Mouse (Mus musculus) MEL (cell line): ENCODE results near the gene Sh3rf1. TPM values are rescaled to one million over a fixed set of nuclear protein-coding genes. Genes with fewer than 3 reads are reported as not detected.

Source experiments
- DNase-seq: peaks from one replicate; pipeline ENCODE4 v3.0.0; 2011; ENCODE audit warnings: low read depth, low spot score
- H3K27ac ChIP-seq: 2 replicates; pipeline ENCODE4 v1.5.1; 2012; ENCODE audit warnings: low read depth, mild to moderate bottlenecking, control low read depth, low read length, moderate library complexity; ENCODE audit not compliant: control insufficient read depth
- H3K27me3 ChIP-seq, 2 experiments: fragments of 150-350 bp in 1 of 2; sonication (generic) in 1 of 2; 2 replicates each; pipeline ENCODE4 v1.6.1; 2012; ENCODE audit warnings: low read length in 2 of 2, mild to moderate bottlenecking in 2 of 2, improper control_type of control experiment in 1 of 2, moderate library complexity in 1 of 2; ENCODE audit not compliant: insufficient read depth in 2 of 2, control insufficient read depth in 1 of 2
- H3K36me3 ChIP-seq, 2 experiments: 2 replicates each; pipeline ENCODE4 v1.6.1; 2012 to 2014; ENCODE audit warnings: low read length in 2 of 2, improper control_type of control experiment in 1 of 2, inconsistent platforms in 1 of 2, mild to moderate bottlenecking in 1 of 2; ENCODE audit not compliant: insufficient read depth in 2 of 2, control insufficient read depth in 1 of 2
- H3K4me1 ChIP-seq, 2 experiments: fragments of 150-350 bp in 1 of 2; sonication (generic) in 1 of 2; 2 replicates each; pipeline ENCODE4 v1.6.1; 2012; ENCODE audit warnings: low read length in 2 of 2, improper control_type of control experiment in 1 of 2, mild to moderate bottlenecking in 1 of 2; ENCODE audit not compliant: insufficient read depth in 2 of 2, control insufficient read depth in 1 of 2
- H3K4me3 ChIP-seq, 2 experiments: fragments of 150-350 bp in 1 of 2; sonication (generic) in 1 of 2; 2 replicates each; pipeline ENCODE4 v1.5.1; 2012; ENCODE audit warnings: low read depth in 2 of 2, low read length in 2 of 2, mild to moderate bottlenecking in 2 of 2, moderate library complexity in 2 of 2, control low read depth in 1 of 2, improper control_type of control experiment in 1 of 2; ENCODE audit not compliant: control insufficient read depth in 1 of 2, insufficient read depth in 1 of 2
- H3K79me2 ChIP-seq: 2 replicates; pipeline ENCODE4 v1.6.1; 2012; ENCODE audit warnings: mild to moderate bottlenecking, low read length, moderate library complexity; ENCODE audit not compliant: control insufficient read depth, poor library complexity, insufficient read depth
- H3K9ac ChIP-seq: 2 replicates; pipeline ENCODE4 v1.6.1; 2012; ENCODE audit warnings: low read depth, mild to moderate bottlenecking, control low read depth, low read length, moderate library complexity; ENCODE audit not compliant: control insufficient read depth, poor library complexity, severe bottlenecking
- H3K9me3 ChIP-seq: fragments of 150-350 bp; sonication (generic); replicated peaks from 2 replicates; pipeline ENCODE4 v1.6.1; 2012; ENCODE audit warnings: mild to moderate bottlenecking, low read length, improper control_type of control experiment, moderate library complexity; ENCODE audit not compliant: insufficient read depth
- BHLHE40 ChIP-seq: IDR thresholded peaks from 2 replicates; pipeline ENCODE4 v1.6.1; 2012; ENCODE audit warnings: low read depth, mild to moderate bottlenecking, inconsistent platforms, low read length, improper control_type of control experiment, borderline replicate concordance
- CHD1 ChIP-seq: IDR thresholded peaks from 2 replicates; pipeline ENCODE4 v1.6.1; 2012; ENCODE audit warnings: low read depth, mild to moderate bottlenecking, inconsistent platforms, low read length, improper control_type of control experiment
- CHD2 ChIP-seq: IDR thresholded peaks from 2 replicates; pipeline ENCODE4 v1.6.1; 2011; ENCODE audit warnings: low read length, improper control_type of control experiment
- E2F4 ChIP-seq: IDR thresholded peaks from 2 replicates; pipeline ENCODE4 v1.6.1; 2011; ENCODE audit warnings: low read depth, low read length, improper control_type of control experiment, borderline replicate concordance
- EP300 ChIP-seq, 2 experiments: IDR thresholded peaks; 2 replicates each; pipeline ENCODE4 v1.6.1; 2011; ENCODE audit warnings: improper control_type of control experiment in 2 of 2, low read length in 2 of 2, low read depth in 1 of 2, mild to moderate bottlenecking in 1 of 2
- ETS1 ChIP-seq: IDR thresholded peaks from 2 replicates; pipeline ENCODE4 v1.6.1; 2012; ENCODE audit warnings: low read depth, mild to moderate bottlenecking, inconsistent platforms, low read length, improper control_type of control experiment, moderate library complexity
- GABPA ChIP-seq: IDR thresholded peaks from 2 replicates; pipeline ENCODE4 v1.6.1; 2012; ENCODE audit warnings: low read depth, mild to moderate bottlenecking, inconsistent platforms, low read length, improper control_type of control experiment, moderate library complexity
- HCFC1 ChIP-seq: IDR thresholded peaks from 2 replicates; pipeline ENCODE4 v1.6.1; 2012; ENCODE audit warnings: low read depth, mild to moderate bottlenecking, inconsistent platforms, low read length, improper control_type of control experiment, moderate library complexity
- JUND ChIP-seq: IDR thresholded peaks from 2 replicates; pipeline ENCODE4 v1.6.1; 2011; ENCODE audit warnings: low read depth, mild to moderate bottlenecking, improper control_type of control experiment, low read length
- MAFK ChIP-seq: IDR thresholded peaks from 2 replicates; pipeline ENCODE4 v1.6.1; 2011; ENCODE audit warnings: low read depth, mild to moderate bottlenecking, low read length, improper control_type of control experiment, borderline replicate concordance
- MAX ChIP-seq: IDR thresholded peaks from 2 replicates; pipeline ENCODE4 v1.6.1; 2011; ENCODE audit warnings: low read length, improper control_type of control experiment
- MAZ ChIP-seq: IDR thresholded peaks from 2 replicates; pipeline ENCODE4 v1.6.1; 2012; ENCODE audit warnings: low read depth, mild to moderate bottlenecking, inconsistent platforms, low read length, improper control_type of control experiment
- MEF2A ChIP-seq: IDR thresholded peaks from 2 replicates; pipeline ENCODE4 v1.6.1; 2014; ENCODE audit warnings: low read depth, mild to moderate bottlenecking, inconsistent platforms, low read length, improper control_type of control experiment; ENCODE audit not compliant: poor library complexity, insufficient replicate concordance, severe bottlenecking; ENCODE audit errors: extremely low read depth
- NELFE ChIP-seq: IDR thresholded peaks from 2 replicates; pipeline ENCODE4 v1.6.1; 2011; ENCODE audit warnings: low read depth, low read length, improper control_type of control experiment
- NRF1 ChIP-seq: IDR thresholded peaks from 2 replicates; pipeline ENCODE4 v1.6.1; 2014; ENCODE audit warnings: low read depth, mild to moderate bottlenecking, inconsistent platforms, low read length, improper control_type of control experiment, moderate library complexity; ENCODE audit not compliant: poor library complexity, insufficient read depth, severe bottlenecking
- POLR2A ChIP-seq, 2 experiments: IDR thresholded peaks; 2 replicates each; pipeline ENCODE4 v1.6.1; 2011 to 2012; ENCODE audit warnings: low read length in 2 of 2, mild to moderate bottlenecking in 2 of 2, control low read depth in 1 of 2, improper control_type of control experiment in 1 of 2, low read depth in 1 of 2, moderate library complexity in 1 of 2; ENCODE audit not compliant: control insufficient read depth in 1 of 2, insufficient read depth in 1 of 2, poor library complexity in 1 of 2
- POLR2AphosphoS5 ChIP-seq: IDR thresholded peaks from 2 replicates; pipeline ENCODE4 v1.6.1; 2012; ENCODE audit warnings: low read depth, borderline replicate concordance, mild to moderate bottlenecking, inconsistent platforms, low read length, moderate library complexity, mixed read lengths
- TBP ChIP-seq: IDR thresholded peaks from 2 replicates; pipeline ENCODE4 v1.8.0; 2011; ENCODE audit warnings: low read depth, low read length, improper control_type of control experiment
- TCF12 ChIP-seq: IDR thresholded peaks from 2 replicates; pipeline ENCODE4 v1.6.1; 2014; ENCODE audit warnings: low read depth, mild to moderate bottlenecking, inconsistent platforms, low read length, improper control_type of control experiment, moderate library complexity
- UBTF ChIP-seq: IDR thresholded peaks from 2 replicates; pipeline ENCODE4 v1.6.1; 2012; ENCODE audit warnings: low read depth, mild to moderate bottlenecking, inconsistent platforms, low read length, improper control_type of control experiment, moderate library complexity, borderline replicate concordance; ENCODE audit not compliant: insufficient read depth
- ZC3H11A ChIP-seq: IDR thresholded peaks from 2 replicates; pipeline ENCODE4 v1.6.1; 2012; ENCODE audit warnings: low read depth, mild to moderate bottlenecking, inconsistent platforms, low read length, improper control_type of control experiment
- ZKSCAN1 ChIP-seq: IDR thresholded peaks from 2 replicates; pipeline ENCODE4 v1.6.1; 2012; ENCODE audit warnings: low read depth, mild to moderate bottlenecking, inconsistent platforms, low read length, improper control_type of control experiment, moderate library complexity
- ZMIZ1 ChIP-seq: IDR thresholded peaks from 2 replicates; pipeline ENCODE4 v1.6.1; 2012; ENCODE audit warnings: low read depth, mild to moderate bottlenecking, inconsistent platforms, low read length, improper control_type of control experiment, moderate library complexity
- polyA plus RNA-seq, 2 experiments: library from polyadenylated mRNA; stranded (reverse) in 1 of 2; unstranded in 1 of 2; fragments of >175 nt in 1 of 2; fragments of >200 nt in 1 of 2; gene quantifications; 2 replicates each; pipeline versions ENCODE4 v1.2.1 to v1.2.4; 2012; ENCODE audit warnings: low replicate concordance in 2 of 2, low read depth in 1 of 2; ENCODE audit not compliant: insufficient read length in 2 of 2, insufficient read depth in 1 of 2, missing spikeins in 1 of 2
- total RNA-seq: library from RNA; depleted of rRNA; stranded (reverse); fragments of 300-350 nt; gene quantifications from 2 replicates; pipeline ENCODE4 v1.2.3, GENCODE M21; 2012

Gene Sh3rf1
- total and polyA plus RNA-seq, 3 experiments, result 1.5 to 5.9 TPM; not detected in 1

GRCm38 (mm10) chr8:61317535-61318136, 94.0 kb downstream of the Sh3rf1 start:
- no peak for DNase-seq
- H3K4me1 ChIP-seq, result no peaks in the 10 kb centered on the region

GRCm38 (mm10) chr8:61321216-61321615, 97.5 kb downstream of the Sh3rf1 start:
- H3K27me3 ChIP-seq, result no peaks in the 10 kb centered on the region
- H3K79me2 ChIP-seq, result no peaks in the 10 kb centered on the region
- H3K27ac ChIP-seq, result no peak overlapping the region
- DNase-seq, result no peak
- H3K36me3 ChIP-seq, result no peaks in the 10 kb centered on the region
- no peak for TF ChIP-seq E2F4
- no peak for TF ChIP-seq MAX
- no peak for TF ChIP-seq GABPA
- TF ChIP-seq HCFC1, result no peak
- TF ChIP-seq CHD2, result no peak
- TF ChIP-seq JUND, result no peak
- no peak for TF ChIP-seq POLR2AphosphoS5
- no peak for TF ChIP-seq TBP
- TF ChIP-seq POLR2A (IDR thresholded peaks at IDR 0.05; ENCODE audit: control insufficient read depth in 1 of 2, insufficient read depth in 1 of 2, low read depth in 1 of 2, low read length in 2 of 2, poor library complexity in 1 of 2), result no peak
- TF ChIP-seq UBTF, result no peak
- TF ChIP-seq MEF2A, result no peak
- TF ChIP-seq, all 39 proteins: peak for 0
- Histone ChIP-seq H3K4me3 (no peak overlapping the region), H3K9me3 (no peaks in the 10 kb centered on the region), H3K4me1 (no peaks in the 10 kb centered on the region), H3K9ac (no peak overlapping the region)

More at GRCm38 (mm10) chr8:61317535-61318136, 94.0 kb downstream of the Sh3rf1 start:
- no peaks in the 10 kb centered on the region for H3K36me3 ChIP-seq
- no peak overlapping the region for H3K4me3 ChIP-seq
- TF ChIP-seq ZMIZ1 (no peak), ZKSCAN1 (no peak), UBTF (no peak), JUND (no peak), MAZ (no peak), ETS1 (no peak)
- no peak overlapping the region for H3K27ac ChIP-seq
- H3K9me3 ChIP-seq, result no peaks in the 10 kb centered on the region
- H3K9ac ChIP-seq, result no peak overlapping the region
- no peaks in the 10 kb centered on the region for H3K79me2 ChIP-seq
- no peaks in the 10 kb centered on the region for H3K27me3 ChIP-seq

GRCm38 (mm10) chr8:61321780-61322179, 98.1 kb downstream of the Sh3rf1 start:
- Histone ChIP-seq H3K27ac (no peak overlapping the region), H3K4me3 (no peak overlapping the region), H3K9me3 (no peaks in the 10 kb centered on the region), H3K36me3 (no peaks in the 10 kb centered on the region; a peak in 1 of 4 replicates), H3K79me2 (no peaks in the 10 kb centered on the region), H3K9ac (no peak overlapping the region), H3K27me3 (no peaks in the 10 kb centered on the region), H3K4me1 (peaks cover 0 to under 1% of the 10 kb centered on the region in 2 experiments; a peak in 1 of 4 replicates)
- DNase-seq, result no peak
- no peak for TF ChIP-seq NELFE
- TF ChIP-seq MAZ, result no peak
- no peak for TF ChIP-seq POLR2AphosphoS5
- no peak for TF ChIP-seq EP300 (IDR thresholded peaks at IDR 0.05; ENCODE audit: low read depth in 1 of 2, low read length in 2 of 2)
- no peak for TF ChIP-seq BHLHE40
- no peak for TF ChIP-seq ZC3H11A
- no peak for TF ChIP-seq TCF12
- TF ChIP-seq E2F4, result no peak
- TF ChIP-seq NRF1, result no peak
- TF ChIP-seq ZMIZ1, result no peak
- no peak for TF ChIP-seq CHD1
- no peak for TF ChIP-seq MAFK
- no peak for TF ChIP-seq ETS1
